Mouse (Mus musculus) C2C12 (cell line): ENCODE data around the gene Fosb. TPM values are rescaled to one million over a fixed set of nuclear protein-coding genes. Genes with fewer than 3 reads are reported as not detected.

Source experiments
- H3K27me3 ChIP-seq: one replicate; pipeline ENCODE4 v1.6.1; 2011; ENCODE audit not compliant: control insufficient read depth, insufficient read depth, insufficient read length
- H3K36me3 ChIP-seq: one replicate; pipeline ENCODE4 v1.6.1; 2011; ENCODE audit not compliant: control insufficient read depth, insufficient read depth
- H3K4me3 ChIP-seq: one replicate; pipeline ENCODE4 v1.5.1; 2011; ENCODE audit warnings: mild to moderate bottlenecking, control low read depth; ENCODE audit not compliant: poor library complexity, insufficient read depth, severe bottlenecking
- H3K79me2 ChIP-seq: one replicate; pipeline ENCODE4 v1.6.1; 2011; ENCODE audit not compliant: control insufficient read depth, insufficient read depth
- H3K79me3 ChIP-seq: one replicate; pipeline ENCODE4 v1.6.1; 2011; ENCODE audit warnings: low read depth, control low read depth
- H3ac ChIP-seq: one replicate; pipeline ENCODE3; 2011; ENCODE audit warnings: low read depth; ENCODE audit not compliant: control insufficient read depth, insufficient read length
- CEBPB ChIP-seq: IDR thresholded peaks from one replicate; pipeline ENCODE4 v1.6.1; 2011; ENCODE audit warnings: low read depth, mild to moderate bottlenecking, control low read depth, moderate library complexity
- CTCF ChIP-seq: IDR thresholded peaks from one replicate; pipeline ENCODE4 v1.5.1; 2011; ENCODE audit not compliant: control insufficient read depth, insufficient read depth, insufficient read length
- FOSL1 ChIP-seq: IDR thresholded peaks from one replicate; pipeline ENCODE4 v1.8.0; 2011; ENCODE audit warnings: mild to moderate bottlenecking, low read length; ENCODE audit not compliant: poor library complexity, insufficient read depth, severe bottlenecking
- MAX ChIP-seq: IDR thresholded peaks from one replicate; pipeline ENCODE4 v1.6.1; 2011; ENCODE audit warnings: mild to moderate bottlenecking, control low read depth
- MYOD1 ChIP-seq: IDR thresholded peaks from one replicate; pipeline ENCODE4 v1.6.1; 2011; ENCODE audit warnings: low read depth; ENCODE audit not compliant: control insufficient read depth, insufficient read length
- MYOG ChIP-seq: IDR thresholded peaks from one replicate; pipeline ENCODE4 v1.6.1; 2011; ENCODE audit not compliant: control insufficient read depth, insufficient read length; ENCODE audit errors: extremely low read depth
- USF1 ChIP-seq: IDR thresholded peaks from one replicate; pipeline ENCODE4 v1.6.1; 2011; ENCODE audit warnings: low read depth, mild to moderate bottlenecking, control low read depth, moderate library complexity
- polyA plus RNA-seq: library from polyadenylated mRNA; unstranded; fragments of >200 nt; fragmentation: generic; extraction: Trizol; gene quantifications from one replicate; pipeline ENCODE4 v1.2.1, GENCODE M21; 2012; ENCODE audit warnings: missing spikeins

Gene Fosb
- polyA plus RNA-seq, 1 experiment = 1.4 TPM

GRCm38 (mm10) chr7:19337122-19337521 lies 27.3 kb upstream of the Fosb start:
- Histone ChIP-seq H3K4me3 (no peak overlapping the region), H3K79me3 (peaks cover 2% of the 10 kb centered on the region), H3K36me3 (no peaks in the 10 kb centered on the region), H3ac (no peak overlapping the region), H3K27me3 (no peaks in the 10 kb centered on the region), H3K79me2 (peaks cover 25% of the 10 kb centered on the region)
- no peak for TF ChIP-seq CEBPB
- no peak for TF ChIP-seq FOSL1
- TF ChIP-seq CTCF = no peak
- TF ChIP-seq USF1 = no peak
- no peak for TF ChIP-seq MAX
- TF ChIP-seq MYOG = no peak
- no peak for TF ChIP-seq MYOD1

GRCm38 (mm10) chr7:19335583-19335982 lies 25.7 kb upstream of the Fosb start:
- Histone ChIP-seq H3K27me3 (no peaks in the 10 kb centered on the region), H3ac (no peak overlapping the region), H3K36me3 (no peaks in the 10 kb centered on the region), H3K4me3 (no peak overlapping the region), H3K79me3 (peaks cover 2% of the 10 kb centered on the region), H3K79me2 (peaks cover 25% of the 10 kb centered on the region)
- TF ChIP-seq MYOD1 (no peak), FOSL1 (no peak), MAX (no peak)

GRCm38 (mm10) chr7:19332709-19333352 lies 23.0 kb upstream of the Fosb start:
- H3K4me3 ChIP-seq = peak overlapping the region; percentile 30

GRCm38 (mm10) chr7:19331910-19332309 lies 22.1 kb upstream of the Fosb start:
- Histone ChIP-seq H3K27me3 (no peaks in the 10 kb centered on the region), H3ac (no peak overlapping the region), H3K79me3 (peaks cover 2% of the 10 kb centered on the region), H3K79me2 (peaks cover 25% of the 10 kb centered on the region), H3K4me3 (no peak overlapping the region), H3K36me3 (no peaks in the 10 kb centered on the region)
- TF ChIP-seq CTCF (no peak), USF1 (no peak)

More at GRCm38 (mm10) chr7:19332709-19333352, 23.0 kb upstream of the Fosb start:
- no peak for TF ChIP-seq MYOG
- TF ChIP-seq MAX = no peak
- no peak for TF ChIP-seq CEBPB
- no peak for TF ChIP-seq FOSL1
- TF ChIP-seq CTCF = no peak
- no peak for TF ChIP-seq USF1
- peaks cover 25% of the 10 kb centered on the region for H3K79me2 ChIP-seq
- H3K36me3 ChIP-seq = no peaks in the 10 kb centered on the region
- no peaks in the 10 kb centered on the region for H3K27me3 ChIP-seq
- H3ac ChIP-seq = peak overlapping the region; percentile 71
- H3K79me3 ChIP-seq = peaks cover 2% of the 10 kb centered on the region

- Histone ChIP-seq H3K27me3 (no peaks in the 10 kb centered on the region), H3K36me3 (no peaks in the 10 kb centered on the region), H3K79me2 (peaks cover 2% of the 10 kb centered on the region), H3ac (no peak overlapping the region), H3K4me3 (no peak overlapping the region), H3K79me3 (no peaks in the 10 kb centered on the region)
- TF ChIP-seq MAX (no peak), FOSL1 (no peak), CTCF (no peak), MYOD1 (no peak), MYOG (no peak), USF1 (no peak)
Measured at GRCm38 (mm10) chr7:19328425-19328824, 18.6 kb upstream of the Fosb start.

GRCm38 (mm10) chr7:19327782-19328181 lies 17.9 kb upstream of the Fosb start:
- peak overlapping the region; percentile 0 for H3K4me3 ChIP-seq
- TF ChIP-seq FOSL1 (no peak), CTCF (no peak)
- no peaks in the 10 kb centered on the region for H3K79me2 ChIP-seq
- no peaks in the 10 kb centered on the region for H3K36me3 ChIP-seq
- H3ac ChIP-seq = no peak overlapping the region
- no peaks in the 10 kb centered on the region for H3K27me3 ChIP-seq
- H3K79me3 ChIP-seq = no peaks in the 10 kb centered on the region

DNA sequence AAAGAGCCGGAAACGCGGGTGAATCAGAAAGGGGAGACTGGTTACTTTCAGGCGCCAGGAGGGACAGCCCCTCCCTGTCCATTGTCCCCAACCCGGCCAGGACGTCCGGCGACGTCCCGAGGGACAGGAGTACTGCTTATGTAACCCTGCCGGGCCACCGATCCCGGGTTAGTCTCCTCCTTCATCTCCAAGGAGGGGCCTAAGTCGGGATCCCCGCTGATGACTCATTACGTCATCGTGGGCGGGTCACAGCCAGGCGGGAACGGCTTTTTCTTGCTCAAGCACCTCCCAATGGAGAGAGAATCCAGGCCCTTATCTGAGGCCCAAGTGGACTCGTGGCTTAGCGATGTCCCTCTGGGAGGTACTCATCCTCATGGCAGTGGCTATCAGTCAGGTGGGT lies 17.3 kb upstream of the Fosb start:
- H3K79me2 ChIP-seq = no peaks in the 10 kb centered on the region
- TF ChIP-seq FOSL1 (no peak), CEBPB (peak; percentile 45)
- no peaks in the 10 kb centered on the region for H3K36me3 ChIP-seq
- no peaks in the 10 kb centered on the region for H3K79me3 ChIP-seq
- H3K27me3 ChIP-seq = no peaks in the 10 kb centered on the region
- no peak overlapping the region for H3K4me3 ChIP-seq
- peak overlapping the region; percentile 57 for H3ac ChIP-seq
